Mouse (Mus musculus) midbrain, embryonic 14.5 days (tissue): Measurements from ENCODE around the gene Tmem116. TPM values are rescaled to one million over a fixed set of nuclear protein-coding genes. Genes with fewer than 3 reads are reported as not detected.
A peak's percentile ranks its signal among the peaks of the same experiment; 100 is the strongest.
"Not testable (repeated sequence)": the region's sequence is repeated elsewhere in the genome, so short reads cannot be mapped to it uniquely, and the experiment has no call there.

Experiments
- ATAC-seq: fragments of 200-750 bp; cut with Nextera tagmentation; 2 replicates; pipeline ENCODE4 v1.8.0; 2017; ENCODE audit warnings: moderate number of reproducible peaks, moderate library complexity; ENCODE audit not compliant: low FRiP score, low TSS enrichment
- DNase-seq: peaks from one replicate; pipeline ENCODE4 v3.0.0-alpha.2; 2015
- H3K27ac ChIP-seq: fragments of 300-500 bp; sonication (generic); replicated peaks from 2 replicates; pipeline ENCODE4 v1.5.1; 2014; ENCODE audit warnings: mild to moderate bottlenecking, low read depth, low read length, moderate library complexity
- H3K27me3 ChIP-seq: fragments of 300-500 bp; sonication (generic); 2 replicates; pipeline ENCODE4 v1.6.1; 2014; ENCODE audit warnings: low read length, control low read depth, mixed read lengths; ENCODE audit not compliant: control insufficient read depth, insufficient read depth
- H3K36me3 ChIP-seq: fragments of 300-500 bp; sonication (generic); 2 replicates; pipeline ENCODE4 v1.6.1; 2014; ENCODE audit warnings: low read length, control low read depth; ENCODE audit not compliant: control insufficient read depth, insufficient read depth
- H3K4me1 ChIP-seq: fragments of 300-500 bp; sonication (generic); 2 replicates; pipeline ENCODE4 v1.6.1; 2014; ENCODE audit warnings: mild to moderate bottlenecking, antibody characterized with exemption, low read length, control low read depth; ENCODE audit not compliant: control insufficient read depth, insufficient read depth
- H3K4me2 ChIP-seq: fragments of 300-500 bp; sonication (generic); 2 replicates; pipeline ENCODE4 v1.6.1; 2014; ENCODE audit warnings: mild to moderate bottlenecking, low read length, moderate library complexity
- H3K4me3 ChIP-seq: fragments of 300-500 bp; sonication (generic); replicated peaks from 2 replicates; pipeline ENCODE4 v1.5.1; 2014; ENCODE audit warnings: low read depth, low read length
- H3K9ac ChIP-seq: fragments of 300-500 bp; sonication (generic); replicated peaks from 2 replicates; pipeline ENCODE4 v1.6.1; 2014; ENCODE audit warnings: mild to moderate bottlenecking, low read length, moderate library complexity
- H3K9me3 ChIP-seq: fragments of 300-500 bp; sonication (generic); 2 replicates; pipeline ENCODE4 v1.6.1; 2016; ENCODE audit warnings: low read length, control low read depth, mixed read lengths; ENCODE audit not compliant: control insufficient read depth
- WGBS: fragments of 180-500 bp; shearing (Covaris S2); extraction: QIAGEN DNeasy Blood & Tissue Kit; methylation state at CpG from one replicate; pipeline ENCODE4 v1.1.7; 2014; 5-methylcytosine and 5-hydroxymethylcytosine counted together
- polyA plus RNA-seq: library from polyadenylated mRNA; unstranded; fragments of >200 nt; fragmentation: Nextera tagmentation; extraction: Ambion mirVana; gene quantifications from 2 replicates; pipeline ENCODE4 v1.2.1, GENCODE M21; 2014

Tmem116 gene
- polyA plus RNA-seq, 1 experiment from 2014 or later, result 1.7 TPM

- Histone ChIP-seq H3K9me3 (no peaks in the 10 kb centered on the region), H3K36me3 (no peaks in the 10 kb centered on the region), H3K27ac (no peak overlapping the region), H3K4me1 (no peaks in the 10 kb centered on the region), H3K4me3 (no peak overlapping the region), H3K27me3 (no peaks in the 10 kb centered on the region), H3K9ac (no peak overlapping the region), H3K4me2 (no peak overlapping the region)
- DNase-seq (no peak), ATAC-seq (no peak)
- WGBS, result 95% methylated on average over 1 of the region's 1 CpGs
These were observed 55.2 kb downstream of the Tmem116 start for GRCm38 (mm10) chr5:121506846-121507245.

GRCm38 (mm10) chr5:121510009-121510408 is 58.3 kb downstream of the Tmem116 start:
- no peak overlapping the region for H3K27ac ChIP-seq
- no peak overlapping the region for H3K4me2 ChIP-seq
- 82% methylated on average over 7 of the region's 7 CpGs for WGBS
- no peak overlapping the region for H3K9ac ChIP-seq
- no peaks in the 10 kb centered on the region for H3K4me1 ChIP-seq
- H3K36me3 ChIP-seq, result no peaks in the 10 kb centered on the region
- no peaks in the 10 kb centered on the region for H3K9me3 ChIP-seq
- no peak overlapping the region for H3K4me3 ChIP-seq
- ATAC-seq (no peak), DNase-seq (no peak)
- no peaks in the 10 kb centered on the region for H3K27me3 ChIP-seq

- no peak for DNase-seq
- WGBS, result 95% methylated on average over 9 of the region's 9 CpGs
- Histone ChIP-seq H3K9ac (no peak overlapping the region), H3K27me3 (no peaks in the 10 kb centered on the region), H3K9me3 (no peaks in the 10 kb centered on the region), H3K4me2 (no peak overlapping the region), H3K27ac (no peak overlapping the region), H3K4me3 (no peak overlapping the region), H3K4me1 (no peaks in the 10 kb centered on the region), H3K36me3 (peaks cover 48% of the 10 kb centered on the region)
- ATAC-seq, result no peak
These were observed 67.3 kb downstream of the Tmem116 start for GRCm38 (mm10) chr5:121518983-121519382.

GRCm38 (mm10) chr5:121519758-121520157 is 68.1 kb downstream of the Tmem116 start:
- ATAC-seq, H3K9ac ChIP-seq, H3K4me2 ChIP-seq, H3K4me1 ChIP-seq, DNase-seq, H3K27me3 ChIP-seq, H3K4me3 ChIP-seq, H3K27ac ChIP-seq, H3K9me3 ChIP-seq: not testable (repeated sequence)
- 93% methylated on average over 11 of the region's 17 CpGs for WGBS
- peaks cover 56% of the 10 kb centered on the region for H3K36me3 ChIP-seq

- no peak overlapping the region for H3K4me2 ChIP-seq
- no peaks in the 10 kb centered on the region for H3K27me3 ChIP-seq
- no peaks in the 10 kb centered on the region for H3K9me3 ChIP-seq
- no peak overlapping the region for H3K4me3 ChIP-seq
- ATAC-seq (no peak), DNase-seq (no peak)
- peaks cover 85% of the 10 kb centered on the region for H3K36me3 ChIP-seq
- 90% methylated on average over 14 of the region's 14 CpGs for WGBS
- H3K27ac ChIP-seq, result no peak overlapping the region
- H3K4me1 ChIP-seq, result no peaks in the 10 kb centered on the region
- H3K9ac ChIP-seq, result no peak overlapping the region
These were observed 74.2 kb downstream of the Tmem116 start for GRCm38 (mm10) chr5:121525774-121526450.

- 92% methylated on average over 7 of the region's 7 CpGs for WGBS
- no peak for ATAC-seq
- no peak overlapping the region for H3K27ac ChIP-seq
- DNase-seq, result no peak
- no peaks in the 10 kb centered on the region for H3K4me1 ChIP-seq
- H3K27me3 ChIP-seq, result no peaks in the 10 kb centered on the region
- no peak overlapping the region for H3K4me2 ChIP-seq
- peaks cover 85% of the 10 kb centered on the region for H3K36me3 ChIP-seq
- no peak overlapping the region for H3K9ac ChIP-seq
- no peak overlapping the region for H3K4me3 ChIP-seq
- H3K9me3 ChIP-seq, result no peaks in the 10 kb centered on the region
These were observed 74.8 kb downstream of the Tmem116 start for GRCm38 (mm10) chr5:121526526-121526925.

- Histone ChIP-seq H3K27me3 (no peaks in the 10 kb centered on the region), H3K4me2 (no peak overlapping the region), H3K27ac (no peak overlapping the region), H3K9ac (no peak overlapping the region), H3K4me1 (no peaks in the 10 kb centered on the region), H3K36me3 (peaks cover 84% of the 10 kb centered on the region), H3K9me3 (no peaks in the 10 kb centered on the region), H3K4me3 (no peak overlapping the region)
- no peak for ATAC-seq
- 84% methylated on average over 8 of the region's 8 CpGs for WGBS
- no peak for DNase-seq
These were observed 75.3 kb downstream of the Tmem116 start for GRCm38 (mm10) chr5:121526961-121527360.

- Histone ChIP-seq H3K36me3 (peaks cover 77% of the 10 kb centered on the region), H3K27ac (no peak overlapping the region), H3K4me1 (no peaks in the 10 kb centered on the region), H3K9me3 (no peaks in the 10 kb centered on the region), H3K4me3 (no peak overlapping the region), H3K9ac (no peak overlapping the region), H3K4me2 (no peak overlapping the region), H3K27me3 (no peaks in the 10 kb centered on the region)
- 93% methylated on average over 5 of the region's 5 CpGs for WGBS
- peak; percentile 37 for DNase-seq
- no peak for ATAC-seq
These were observed 82.8 kb downstream of the Tmem116 start for GRCm38 (mm10) chr5:121534521-121534920.

GRCm38 (mm10) chr5:121535116-121535515 is 83.4 kb downstream of the Tmem116 start:
- Histone ChIP-seq H3K4me1 (no peaks in the 10 kb centered on the region), H3K4me3 (no peak overlapping the region), H3K27me3 (no peaks in the 10 kb centered on the region), H3K27ac (no peak overlapping the region), H3K9ac (no peak overlapping the region), H3K4me2 (no peak overlapping the region), H3K9me3 (no peaks in the 10 kb centered on the region), H3K36me3 (peaks cover 71% of the 10 kb centered on the region)
- WGBS, result 93% methylated on average over 3 of the region's 3 CpGs
- DNase-seq (no peak), ATAC-seq (no peak)
